Mouse (Mus musculus) forebrain, embryonic 12.5 days (tissue): ENCODE results near the gene Ppfia4. TPM values are rescaled to one million over a fixed set of nuclear protein-coding genes. Genes with fewer than 3 reads are reported as not detected.
A peak's percentile ranks its signal among the peaks of the same experiment; 100 is the strongest.

ENCODE experiments used
- ATAC-seq: fragments of 200-750 bp; cut with Nextera tagmentation; 2 replicates; pipeline ENCODE4 v1.8.0; 2017; ENCODE audit warnings: moderate TSS enrichment; ENCODE audit not compliant: low FRiP score
- H3K27ac ChIP-seq: fragments of 300-500 bp; sonication (generic); 2 replicates; pipeline ENCODE4 v1.5.1; 2016; ENCODE audit warnings: mild to moderate bottlenecking
- H3K27me3 ChIP-seq: fragments of 300-500 bp; sonication (generic); 2 replicates; pipeline ENCODE4 v1.6.1; 2016; ENCODE audit warnings: mild to moderate bottlenecking
- H3K36me3 ChIP-seq: fragments of 300-500 bp; sonication (generic); replicated peaks from 2 replicates; pipeline ENCODE4 v1.6.1; 2016; ENCODE audit warnings: mild to moderate bottlenecking
- H3K4me1 ChIP-seq: fragments of 300-500 bp; sonication (generic); 2 replicates; pipeline ENCODE4 v1.6.1; 2016
- H3K4me2 ChIP-seq: fragments of 300-500 bp; sonication (generic); 2 replicates; pipeline ENCODE4 v1.6.1; 2016; ENCODE audit warnings: mild to moderate bottlenecking, moderate library complexity
- H3K4me3 ChIP-seq: fragments of 300-500 bp; sonication (generic); replicated peaks from 2 replicates; pipeline ENCODE4 v1.5.1; 2016; ENCODE audit warnings: mild to moderate bottlenecking
- H3K9ac ChIP-seq: fragments of 300-500 bp; sonication (generic); 2 replicates; pipeline ENCODE4 v1.6.1; 2016; ENCODE audit warnings: mild to moderate bottlenecking
- H3K9me3 ChIP-seq: fragments of 300-500 bp; sonication (generic); 2 replicates; pipeline ENCODE4 v1.6.1; 2016
- WGBS: fragments of 180-500 bp; shearing (Covaris S2); methylation state at CpG from one replicate; pipeline ENCODE4 v1.1.7; 2016; 5-methylcytosine and 5-hydroxymethylcytosine counted together
- polyA plus RNA-seq: library from polyadenylated mRNA; unstranded; fragments of >200 nt; fragmentation: Nextera tagmentation; extraction: Ambion mirVana; gene quantifications from 2 replicates; pipeline ENCODE4 v1.2.1, GENCODE M21; 2016

The Ppfia4 gene
- polyA plus RNA-seq, 1 experiment from 2014 or later = 3.2 TPM

GRCm38 (mm10) chr1:134347791-134348190 is 15.1 kb upstream of the Ppfia4 start:
- WGBS = 90% methylated on average over 9 of the region's 9 CpGs
- Histone ChIP-seq H3K9me3 (no peaks in the 10 kb centered on the region), H3K4me2 (no peak overlapping the region), H3K4me3 (no peak overlapping the region), H3K4me1 (peaks cover 15% of the 10 kb centered on the region), H3K9ac (no peak overlapping the region), H3K27ac (no peak overlapping the region), H3K36me3 (peaks cover 61% of the 10 kb centered on the region), H3K27me3 (0 out of 2 replicates have a peak, but pooled peaks cover 6% of the 10 kb centered on the region)
- ATAC-seq = no peak

GRCm38 (mm10) chr1:134345075-134345474 is 12.3 kb upstream of the Ppfia4 start:
- no peak overlapping the region for H3K27ac ChIP-seq

GRCm38 (mm10) chr1:134344005-134344950 is 11.6 kb upstream of the Ppfia4 start:
- Histone ChIP-seq H3K27me3 (0 out of 2 replicates have a peak, but pooled peaks cover 10% of the 10 kb centered on the region), H3K4me3 (peak overlapping the region; percentile 48), H3K27ac (no peak overlapping the region), H3K9me3 (no peaks in the 10 kb centered on the region), H3K9ac (peak overlapping the region; percentile 60), H3K4me1 (peaks cover 15% of the 10 kb centered on the region), H3K36me3 (peaks cover 26% of the 10 kb centered on the region), H3K4me2 (peak overlapping the region; percentile 78)
- ATAC-seq = peak; percentile 97
- under 1% methylated on average over 54 of the region's 54 CpGs for WGBS

More at GRCm38 (mm10) chr1:134345075-134345474, 12.3 kb upstream of the Ppfia4 start:
- Histone ChIP-seq H3K9me3 (no peaks in the 10 kb centered on the region), H3K4me1 (peaks cover 15% of the 10 kb centered on the region), H3K4me3 (peak overlapping the region; percentile 48), H3K36me3 (peaks cover 34% of the 10 kb centered on the region), H3K27me3 (0 out of 2 replicates have a peak, but pooled peaks cover 10% of the 10 kb centered on the region), H3K4me2 (peak overlapping the region; percentile 78), H3K9ac (no peak overlapping the region)
- 77% methylated on average over 4 of the region's 4 CpGs for WGBS
- ATAC-seq = no peak

GRCm38 (mm10) chr1:134343567-134343966 is 10.8 kb upstream of the Ppfia4 start:
- peak overlapping the region; percentile 48; the same call in 1 of the 2 replicates for H3K4me3 ChIP-seq
- WGBS = 6% methylated on average over 2 of the region's 2 CpGs
- 0 out of 2 replicates have a peak, but pooled peaks cover 10% of the 10 kb centered on the region for H3K27me3 ChIP-seq
- H3K9me3 ChIP-seq = no peaks in the 10 kb centered on the region
- H3K27ac ChIP-seq = no peak overlapping the region
- peaks cover 15% of the 10 kb centered on the region for H3K4me1 ChIP-seq
- no peak overlapping the region for H3K9ac ChIP-seq
- peaks cover 23% of the 10 kb centered on the region for H3K36me3 ChIP-seq
- no peak for ATAC-seq
- H3K4me2 ChIP-seq = peak overlapping the region; percentile 78

GRCm38 (mm10) chr1:134342781-134343310 is 10.1 kb upstream of the Ppfia4 start:
- Histone ChIP-seq H3K4me2 (no peak overlapping the region), H3K9me3 (no peaks in the 10 kb centered on the region), H3K36me3 (peaks cover 21% of the 10 kb centered on the region), H3K27me3 (0 out of 2 replicates have a peak, but pooled peaks cover 10% of the 10 kb centered on the region), H3K9ac (no peak overlapping the region), H3K4me3 (no peak overlapping the region), H3K4me1 (peaks cover 15% of the 10 kb centered on the region), H3K27ac (no peak overlapping the region)
- 77% methylated on average over 8 of the region's 8 CpGs for WGBS
- ATAC-seq = no peak

GRCm38 (mm10) chr1:134342278-134342664 is 9.5 kb upstream of the Ppfia4 start:
- peaks cover 16% of the 10 kb centered on the region for H3K36me3 ChIP-seq
- no peak overlapping the region for H3K9ac ChIP-seq
- peaks cover 15% of the 10 kb centered on the region for H3K4me1 ChIP-seq
- H3K4me2 ChIP-seq = no peak overlapping the region
- 0 out of 2 replicates have a peak, but pooled peaks cover 10% of the 10 kb centered on the region for H3K27me3 ChIP-seq
- no peak overlapping the region for H3K27ac ChIP-seq
- no peak for ATAC-seq
- 80% methylated on average over 2 of the region's 2 CpGs for WGBS
- H3K9me3 ChIP-seq = no peaks in the 10 kb centered on the region
- no peak overlapping the region for H3K4me3 ChIP-seq

GRCm38 (mm10) chr1:134341641-134342277 is 9.0 kb upstream of the Ppfia4 start:
- Histone ChIP-seq H3K27ac (no peak overlapping the region), H3K4me1 (peaks cover 15% of the 10 kb centered on the region), H3K9me3 (no peaks in the 10 kb centered on the region), H3K36me3 (peaks cover 11% of the 10 kb centered on the region), H3K9ac (no peak overlapping the region), H3K4me2 (no peak overlapping the region), H3K4me3 (no peak overlapping the region), H3K27me3 (0 out of 2 replicates have a peak, but pooled peaks cover 10% of the 10 kb centered on the region)
- ATAC-seq = no peak
- 82% methylated on average over 5 of the region's 5 CpGs for WGBS

- no peaks in the 10 kb centered on the region for H3K36me3 ChIP-seq
- no peak overlapping the region for H3K9ac ChIP-seq
- no peak for ATAC-seq
- H3K4me2 ChIP-seq = no peak overlapping the region
- peaks cover 15% of the 10 kb centered on the region for H3K4me1 ChIP-seq
- WGBS = 95% methylated on average over 18 of the region's 18 CpGs
- no peak overlapping the region for H3K27ac ChIP-seq
- 0 out of 2 replicates have a peak, but pooled peaks cover 10% of the 10 kb centered on the region for H3K27me3 ChIP-seq
- no peaks in the 10 kb centered on the region for H3K9me3 ChIP-seq
- no peak overlapping the region for H3K4me3 ChIP-seq
Measured at GRCm38 (mm10) chr1:134339757-134340619, 7.3 kb upstream of the Ppfia4 start.

GRCm38 (mm10) chr1:134339162-134339561 is 6.4 kb upstream of the Ppfia4 start:
- Histone ChIP-seq H3K4me3 (no peak overlapping the region), H3K36me3 (no peaks in the 10 kb centered on the region), H3K4me2 (no peak overlapping the region), H3K27me3 (0 out of 2 replicates have a peak, but pooled peaks cover 10% of the 10 kb centered on the region), H3K9me3 (no peaks in the 10 kb centered on the region), H3K9ac (no peak overlapping the region), H3K4me1 (peaks cover 7% of the 10 kb centered on the region), H3K27ac (no peak overlapping the region)
- WGBS = 95% methylated on average over 7 of the region's 7 CpGs
- no peak for ATAC-seq

GRCm38 (mm10) chr1:134336958-134337710 is 4.4 kb upstream of the Ppfia4 start:
- no peak for ATAC-seq
- H3K27ac ChIP-seq = no peak overlapping the region
- no peaks in the 10 kb centered on the region for H3K9me3 ChIP-seq
- no peaks in the 10 kb centered on the region for H3K36me3 ChIP-seq
- H3K4me3 ChIP-seq = no peak overlapping the region
- 87% methylated on average over 11 of the region's 11 CpGs for WGBS
- H3K9ac ChIP-seq = no peak overlapping the region
- H3K27me3 ChIP-seq = no peaks in the 10 kb centered on the region; the same call in 1 of the 2 replicates
- H3K4me2 ChIP-seq = no peak overlapping the region
- H3K4me1 ChIP-seq = 0 out of 2 replicates have a peak, but pooled peaks cover 7% of the 10 kb centered on the region
